Mouse (Mus musculus) liver, embryonic 18 days (tissue): ENCODE results near the gene Ola1. TPM values are rescaled to one million over a fixed set of nuclear protein-coding genes. Genes with fewer than 3 reads are reported as not detected.

Experiments
- polyA plus RNA-seq: library from polyadenylated mRNA; depleted of rRNA; stranded (reverse); fragments of >200 nt; gene quantifications from 2 replicates; pipeline ENCODE4 v1.2.3, GENCODE M21; 2012; rRNA removed

The Ola1 gene
- polyA plus RNA-seq = 18.5 and 19.6 TPM in 2 replicates

GRCm38 (mm10) chr2:73218913-73219312, at the start of gene Ola1:
Gene Ola1, minus strand, starts transcription at chr2:73218924.

Other genes with a start within 250 kb of the Ola1 start
- 16.3 and 16.6 TPM in 2 replicates for gene Sp3, start 238.5 kb downstream of the Ola1 start, polyA plus RNA-seq
- gene Gm11084, start 232.2 kb downstream of the Ola1 start, polyA plus RNA-seq = not detected in 2 replicates
- 0.07 TPM in 1 of 2 replicates, not detected in the other for gene Sp9, start 53.0 kb upstream of the Ola1 start, polyA plus RNA-seq
- 16.6 and 17.3 TPM in 2 replicates for gene Scrn3, start 93.7 kb upstream of the Ola1 start, polyA plus RNA-seq
- 11.4 and 12.6 TPM in 2 replicates for gene Cir1, start 93.8 kb upstream of the Ola1 start, polyA plus RNA-seq
- 1.6 and 1.9 TPM in 2 replicates for gene Gpr155, start 167.6 kb upstream of the Ola1 start, polyA plus RNA-seq